Mouse (Mus musculus) left cerebral cortex, postnatal 36 days (tissue): Measurements from ENCODE around the gene Zfy2. TPM values are rescaled to one million over a fixed set of nuclear protein-coding genes. Genes with fewer than 3 reads are reported as not detected.

Experiments
- DNase-seq, 2 experiments: peaks; one replicate each; pipeline ENCODE4 v3.0.0; 2021 to 2022; ENCODE audit warnings: low spot score in 2 of 2, mixed read lengths in 1 of 2
- intact Hi-C: fragments of 180-260 bp; cut with DNase I; formaldehyde crosslinking; loops from one replicate; pipeline ENCODE4 v1.15.1; 2025
- total RNA-seq, 2 experiments: library from RNA; stranded (reverse); gene quantifications; 2 replicates each; pipeline ENCODE4 v1.2.3; 2021

The Zfy2 gene
- total RNA-seq, result not detected

DNA sequence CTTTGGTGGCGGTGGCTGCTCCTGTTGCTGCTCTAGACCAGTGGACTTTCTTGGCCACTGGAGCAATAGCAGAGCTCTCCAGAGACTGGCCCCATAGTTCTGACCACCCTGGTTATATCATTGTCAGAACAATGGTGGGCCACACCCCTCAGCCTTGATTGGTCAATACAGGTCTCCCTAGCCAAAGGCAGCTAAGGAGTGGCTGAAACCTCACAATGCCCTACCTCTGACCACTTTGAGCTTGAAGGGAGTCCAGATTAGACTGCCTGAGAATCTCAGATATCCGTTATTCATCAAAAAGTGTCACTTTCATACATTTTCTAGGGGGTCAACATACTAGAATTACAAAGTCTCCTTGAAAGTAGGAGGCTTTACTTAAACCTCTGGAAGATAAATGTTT lies at the start of gene Zfy2:
Gene Zfy2 (minus strand): TSS at position 101 of the 400 bp plus-strand sequence.
- DNase-seq, result no peak
- intact Hi-C loops, result no loop called here
